Mouse (Mus musculus) layer of hippocampus, adult 9-10 months (tissue): ENCODE measurements around the gene Ccng1.
"Not testable (repeated sequence)": the region's sequence is repeated elsewhere in the genome, so short reads cannot be mapped to it uniquely, and the experiment has no call there.

Experiments used
- DNase-seq: peaks from one replicate; pipeline ENCODE4 v3.0.0; 2022; ENCODE audit warnings: low spot score

Ccng1 gene

DNA sequence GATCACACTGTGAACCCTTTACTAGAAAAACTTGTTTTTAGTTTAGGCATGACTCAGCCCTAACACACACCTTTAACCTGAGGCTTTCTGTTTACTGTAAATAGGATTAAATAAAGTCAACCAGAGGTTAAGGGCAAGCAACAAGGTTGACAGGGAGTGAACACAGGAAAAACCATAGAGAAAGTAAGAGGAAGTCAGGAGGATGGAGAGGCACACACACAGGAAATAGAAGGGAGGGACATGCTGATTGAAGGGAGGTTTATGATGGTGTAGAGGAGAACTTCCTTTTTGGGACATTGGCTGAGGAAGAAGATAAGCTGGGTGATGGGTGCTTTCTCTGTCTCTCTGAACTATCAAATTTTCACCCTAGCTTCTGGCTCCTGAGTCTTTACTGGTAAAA, 36.8 kb downstream of the Ccng1 start:
- no peak for DNase-seq

GRCm38 (mm10) chr11:40715524-40715923, 39.6 kb downstream of the Ccng1 start:
- DNase-seq = no peak

DNA sequence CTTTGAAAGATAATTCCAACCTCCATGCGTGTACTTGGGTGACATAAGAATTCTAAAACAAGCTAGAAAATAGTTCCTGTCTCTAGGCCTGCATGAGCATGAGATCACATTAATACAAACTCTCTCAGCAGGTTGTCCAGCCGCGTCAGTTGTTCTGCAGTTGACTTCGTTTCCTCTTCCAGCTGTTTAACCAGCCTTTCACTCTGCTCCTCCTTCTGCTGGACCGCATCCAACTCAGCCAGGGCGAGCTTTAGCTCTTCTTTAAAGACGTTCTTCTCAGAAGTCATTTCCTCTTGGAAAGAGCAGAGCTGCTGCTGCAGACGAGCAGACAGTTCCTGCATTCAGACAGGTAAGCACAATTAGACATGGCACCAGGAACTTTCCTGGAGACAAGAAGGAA, 41.3 kb downstream of the Ccng1 start:
- no peak for DNase-seq

DNA sequence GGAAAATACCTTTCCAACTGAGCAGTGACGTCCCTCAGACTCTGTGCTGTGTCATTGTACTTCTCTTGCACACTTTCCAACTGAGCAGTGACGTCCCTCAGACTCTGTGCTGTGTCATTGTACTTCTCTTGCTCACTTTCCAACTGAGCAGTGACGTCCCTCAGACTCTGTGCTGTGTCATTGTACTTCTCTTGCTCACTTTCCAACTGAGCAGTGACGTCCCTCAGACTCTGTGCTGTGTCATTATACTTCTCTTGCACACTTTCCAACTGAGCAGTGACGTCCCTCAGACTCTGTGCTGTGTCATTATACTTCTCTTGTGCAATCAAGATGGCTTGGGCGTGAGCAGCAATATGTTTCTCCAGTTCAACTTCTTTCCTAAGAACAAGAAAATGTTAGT, 45.2 kb downstream of the Ccng1 start:
- DNase-seq = not testable (repeated sequence)
